Mouse (Mus musculus) cerebellum, adult 2 months (tissue): ENCODE results near the gene Cbx4.

Experiments
- CTCF ChIP-seq: fragments of 200-500 bp; IDR thresholded peaks from 2 replicates; pipeline ENCODE4 v1.5.1; 2011; ENCODE audit warnings: low read depth, mild to moderate bottlenecking, control low read depth, low read length, moderate library complexity, borderline replicate concordance; ENCODE audit not compliant: insufficient read depth
- POLR2A ChIP-seq: fragments of 200-500 bp; IDR thresholded peaks from 2 replicates; pipeline ENCODE4 v1.6.1; 2011; ENCODE audit warnings: low read length, control low read depth, borderline replicate concordance; ENCODE audit not compliant: insufficient read depth

DNA sequence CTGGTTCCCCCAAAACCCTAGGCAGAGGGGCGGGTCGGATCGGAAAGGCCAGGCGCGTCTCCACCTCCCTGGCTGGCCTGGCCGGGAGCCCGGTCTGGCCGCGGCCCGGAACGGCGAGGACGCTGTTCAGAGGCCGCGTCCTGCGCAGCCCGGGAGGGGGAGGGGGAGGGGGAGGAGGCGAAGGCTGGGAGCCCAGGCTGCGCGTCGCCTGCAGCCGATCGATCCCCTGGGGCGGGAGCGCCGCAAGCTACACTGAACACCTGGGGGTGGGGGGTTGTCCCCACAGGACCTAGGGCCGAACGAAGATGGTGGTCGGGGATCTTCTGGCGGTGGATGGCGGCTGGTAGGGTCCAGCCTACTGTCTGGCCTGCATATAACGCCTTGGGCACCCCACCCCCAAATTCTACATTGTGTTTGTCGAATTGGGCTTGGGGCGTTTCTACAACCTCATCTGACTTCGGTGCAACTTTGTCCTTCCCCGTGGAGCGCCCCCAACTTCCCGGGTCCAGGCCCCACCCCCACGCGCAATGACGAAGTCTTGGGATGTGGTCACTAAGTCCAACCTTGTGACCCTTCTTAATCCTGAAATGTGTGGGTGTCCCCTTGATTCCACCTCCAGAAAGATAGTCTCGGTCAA is 5.1 kb upstream of the Cbx4 start:
- TF ChIP-seq POLR2A = no peak
- TF ChIP-seq CTCF = no peak
